Comparison of ENCODE assay signal across 18 mouse cellular contexts in genomic region chr5:148956091-148956490, GRCm38 (mm10). TPM values are rescaled to one million over a fixed set of nuclear protein-coding genes. Genes with fewer than 3 reads are reported as not detected.
DNase-seq lines count a peak whose midpoint lies in the region; ATAC-seq lines count a peak whose summit lies in the region.
"Had no signal": no experiment of that assay in that cellular context is flagged by ENCODE, and none has a peak within 500 bp of the region (broad histone marks: within the 10 kb centered on the region; RNA-seq: fewer than 3 reads in every experiment).

No protein-coding gene starts in this region.

- H3K4me1 ChIP-seq in liver, embryonic 11.5 days (replicated peaks; ENCODE audit: control insufficient read depth, insufficient read depth, low read length) = peaks cover 23% of the 10 kb centered on the region
- H3K4me1 ChIP-seq in midbrain, embryonic 16.5 days (ENCODE audit: control insufficient read depth, insufficient read depth, low read length) = peaks cover 14% of the 10 kb centered on the region

- DNase-seq in liver = peak; percentile 40
- no peak for DNase-seq in liver, embryonic 11.5 days (ENCODE audit: low spot score)
- peak; percentile 38 to 68 for DNase-seq in kidney, postnatal 25 days
- no peak for DNase-seq in spleen, adult 18-20 months
- DNase-seq: adrenal gland, postnatal 36 days; cerebellum, adult 2 months; gastrocnemius, postnatal 14 days had no signal

- no peak for ATAC-seq in liver, embryonic 11.5 days (replicated peaks; ENCODE audit: low FRiP score)
- ATAC-seq in granulocyte monocyte progenitor cell, adult 5-6 weeks (replicated peaks; ENCODE audit: poor library complexity, severe bottlenecking) = peak; percentile 36
- ATAC-seq in megakaryocyte, adult 5-6 weeks (ENCODE audit: poor library complexity, severe bottlenecking) = peak; percentile 55
- no peak for ATAC-seq in midbrain, embryonic 16.5 days
- ATAC-seq: inflammation-experienced regulatory T-cells, adult 6 months; lung, postnatal 0 days had no signal

- H3K36me3 ChIP-seq in liver, embryonic 11.5 days (ENCODE audit: control insufficient read depth, insufficient read depth, low read length) = no peaks in the 10 kb centered on the region
- no peaks in the 10 kb centered on the region for H3K36me3 ChIP-seq in midbrain, embryonic 16.5 days (ENCODE audit: control insufficient read depth, insufficient read depth, low read length)
- H3K36me3 ChIP-seq: forebrain, embryonic 10.5 days had no signal

- WGBS in liver, embryonic 11.5 days = 70% methylated on average over 9 of the region's 9 CpGs
- WGBS in midbrain, embryonic 16.5 days = 83% methylated on average over 9 of the region's 9 CpGs

- H3K9me3 ChIP-seq in liver, embryonic 11.5 days (ENCODE audit: control insufficient read depth, low read length) = no peaks in the 10 kb centered on the region
- H3K9me3 ChIP-seq in midbrain, embryonic 16.5 days (replicated peaks; ENCODE audit: control insufficient read depth, low read length, poor library complexity, severe bottlenecking) = no peaks in the 10 kb centered on the region
- H3K9me3 ChIP-seq: forebrain, embryonic 10.5 days had no signal

- H3K9ac ChIP-seq in liver, embryonic 11.5 days (ENCODE audit: low read depth, low read length) = no peak overlapping the region
- no peak overlapping the region for H3K9ac ChIP-seq in midbrain, embryonic 16.5 days (ENCODE audit: low read depth, low read length)

- H3K4me3 ChIP-seq in liver, embryonic 11.5 days (ENCODE audit: low read depth, low read length) = no peak overlapping the region
- H3K4me3 ChIP-seq in midbrain, embryonic 16.5 days (ENCODE audit: low read depth, low read length) = no peak overlapping the region
- H3K4me3 ChIP-seq: forebrain, embryonic 10.5 days had no signal

- no peak overlapping the region for H3K4me2 ChIP-seq in liver, embryonic 11.5 days
- no peak overlapping the region for H3K4me2 ChIP-seq in midbrain, embryonic 16.5 days (ENCODE audit: low read length)

- H3K27me3 ChIP-seq in liver, embryonic 11.5 days (replicated peaks; ENCODE audit: control insufficient read depth, insufficient read depth, low read length) = no peaks in the 10 kb centered on the region
- H3K27me3 ChIP-seq in midbrain, embryonic 16.5 days (ENCODE audit: control insufficient read depth, insufficient read depth, low read depth, low read length) = no peaks in the 10 kb centered on the region

- H3K27ac ChIP-seq in liver, embryonic 11.5 days (ENCODE audit: low read depth, low read length) = no peak overlapping the region
- no peak overlapping the region for H3K27ac ChIP-seq in midbrain, embryonic 16.5 days (ENCODE audit: low read length)
- H3K27ac ChIP-seq: forebrain, embryonic 10.5 days had no signal

RNA-seq across cellular contexts. Expression of gene Katnal1, which starts 27.0 kb away (rescaled TPM):
- polyA plus RNA-seq in liver, embryonic 11.5 days (2014; fragmentation: Nextera tagmentation; extraction: Ambion mirVana) = 18.9 and 19.5 TPM in 2 replicates
- total RNA-seq in granulocyte monocyte progenitor cell, adult 5-6 weeks (2014; fragmentation: Nextera tagmentation) = 4.4 and 4.6 TPM in 2 replicates
- 4.4 and 9.3 TPM in 2 replicates for total RNA-seq in granulocyte monocyte progenitor cell, adult 5-6 weeks (2017)
- total RNA-seq in megakaryocyte, adult 5-6 weeks (2015) = 1.8 and 3.1 TPM in 2 replicates
- total RNA-seq in megakaryocyte, adult 5-6 weeks (2017) = 2.4 and 2.5 TPM in 2 replicates
- 40.2 and 40.7 TPM in 2 replicates for polyA plus RNA-seq in midbrain, embryonic 16.5 days (2015; fragmentation: Nextera tagmentation; extraction: Ambion mirVana)

RNA-seq across cellular contexts. Expression of gene Gm42791, which starts 38.9 kb away (rescaled TPM):
- not detected in 2 replicates for polyA plus RNA-seq in liver, embryonic 11.5 days (2014; fragmentation: Nextera tagmentation; extraction: Ambion mirVana)
- 4.6 TPM in 1 of 2 replicates, not detected in the other for total RNA-seq in granulocyte monocyte progenitor cell, adult 5-6 weeks (2014; fragmentation: Nextera tagmentation)
- total RNA-seq in granulocyte monocyte progenitor cell, adult 5-6 weeks (2017) = 3.8 TPM in 1 of 2 replicates, not detected in the other
- not detected in 2 replicates for total RNA-seq in megakaryocyte, adult 5-6 weeks (2015)
- not detected in 2 replicates for total RNA-seq in megakaryocyte, adult 5-6 weeks (2017)
- 5.7 and 6.7 TPM in 2 replicates for polyA plus RNA-seq in midbrain, embryonic 16.5 days (2015; fragmentation: Nextera tagmentation; extraction: Ambion mirVana)
- total RNA-seq: midbrain, postnatal 0 days had no signal
- polyA plus RNA-seq: C2C12; cerebellum, adult 2 months; hindbrain, embryonic 11.5 days; inflammation-experienced regulatory T-cells, adult 6 months; spleen, adult 2 months; urinary bladder, adult 2 months had no signal

Comparison
In these comparisons a context has a peak if more than half of its experiments do, and no peak if none do; other contexts are left out.
1. DNase-seq: peak in liver (single experiment) and kidney, postnatal 25 days (2 of 2); none in liver, embryonic 11.5 days (single experiment) and spleen, adult 18-20 months (0 of 2).
2. ATAC-seq: peak in granulocyte monocyte progenitor cell, adult 5-6 weeks (single experiment) and megakaryocyte, adult 5-6 weeks (single experiment); none in liver, embryonic 11.5 days (single experiment) and midbrain, embryonic 16.5 days (single experiment).